Comparison of ENCODE assay signal across 15 mouse cellular contexts in the genomic region with DNA sequence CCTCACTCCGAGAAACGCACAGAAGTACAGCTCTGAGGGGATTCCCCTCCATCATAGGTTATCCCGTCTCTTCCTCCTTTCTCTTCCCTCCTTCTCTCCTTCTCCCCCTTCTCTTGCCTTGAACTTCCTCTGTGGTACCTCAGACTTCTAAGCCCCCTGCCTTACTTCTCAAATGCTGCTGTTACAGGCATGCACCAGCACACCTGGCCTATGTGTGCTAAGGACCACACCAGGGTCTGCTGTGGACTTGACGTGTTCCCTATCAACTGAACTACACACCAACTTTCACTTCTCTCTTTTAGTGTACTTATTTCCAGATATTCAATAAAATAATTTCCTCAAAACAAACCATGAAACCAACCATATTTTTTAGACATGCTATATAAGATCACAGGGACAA.
"Had no signal": no experiment of that assay in that cellular context is flagged by ENCODE, and none has a peak within 500 bp of the region (broad histone marks: within the 10 kb centered on the region; RNA-seq: fewer than 3 reads in every experiment).

No protein-coding gene starts in this region.

- H3K9me3 ChIP-seq: liver, embryonic 13.5 days; liver, embryonic 15.5 days; midbrain, embryonic 10.5 days; midbrain, embryonic 12.5 days; midbrain, embryonic 15.5 days; neural tube, embryonic 12.5 days; stomach, embryonic 15.5 days had no signal

- H3K4me1 ChIP-seq: liver, embryonic 13.5 days; liver, embryonic 15.5 days; midbrain, embryonic 10.5 days; midbrain, embryonic 15.5 days; neural tube, embryonic 12.5 days; stomach, embryonic 15.5 days had no signal

- H3K4me2 ChIP-seq: liver, embryonic 13.5 days; liver, embryonic 15.5 days; lung, embryonic 14.5 days; midbrain, embryonic 12.5 days; midbrain, embryonic 15.5 days; neural tube, embryonic 12.5 days; stomach, embryonic 15.5 days had no signal

- H3K27me3 ChIP-seq: liver, embryonic 13.5 days; liver, embryonic 15.5 days; midbrain, embryonic 12.5 days; midbrain, embryonic 15.5 days; neural tube, embryonic 12.5 days; stomach, embryonic 15.5 days had no signal

- ATAC-seq: midbrain, embryonic 15.5 days had no signal

- H3K27ac ChIP-seq: liver, embryonic 13.5 days; liver, embryonic 15.5 days; midbrain, embryonic 10.5 days; midbrain, embryonic 12.5 days; midbrain, embryonic 15.5 days; neural tube, embryonic 12.5 days; stomach, embryonic 15.5 days had no signal

- DNase-seq: liver, embryonic 13.5 days; lung, adult 18-20 months; lung, embryonic 14.5 days; lung, postnatal 10 days; lung, postnatal 4 days; right cerebral cortex, postnatal 14 days; thymus, adult 18-20 months; thymus, postnatal 14 days; thymus, postnatal 36 days had no signal

- H3K9ac ChIP-seq: liver, embryonic 13.5 days; liver, embryonic 15.5 days; lung, embryonic 14.5 days; midbrain, embryonic 12.5 days; midbrain, embryonic 15.5 days; neural tube, embryonic 12.5 days; stomach, embryonic 15.5 days had no signal

- H3K4me3 ChIP-seq: liver, embryonic 13.5 days; liver, embryonic 15.5 days; midbrain, embryonic 10.5 days; midbrain, embryonic 12.5 days; midbrain, embryonic 15.5 days; neural tube, embryonic 12.5 days; stomach, embryonic 15.5 days had no signal
